Mouse (Mus musculus) G1E-ER4 (cell line): Measurements from ENCODE around the gene Idi1. TPM values are rescaled to one million over a fixed set of nuclear protein-coding genes. Genes with fewer than 3 reads are reported as not detected.

Experiments used
- GATA1 ChIP-seq: IDR thresholded peaks from one replicate; pipeline ENCODE4 v1.8.0; 2012; ENCODE audit warnings: low read length, inconsistent platforms
- polyA plus RNA-seq: library from polyadenylated mRNA; stranded (reverse); fragments of >175 nt; gene quantifications from 2 replicates; pipeline ENCODE4 v1.2.3, GENCODE M21; 2012

Gene Idi1
- polyA plus RNA-seq, 1 experiment, result 21.1 TPM

- no peak for TF ChIP-seq GATA1
Observed at GRCm38 (mm10) chr13:8870510-8871313, 14.6 kb upstream of the Idi1 start.

GRCm38 (mm10) chr13:8871314-8871962 is 13.9 kb upstream of the Idi1 start, which contains the start of gene Wdr37:
TSS of gene Wdr37 (minus strand) at chr13:8871909.
- peak; percentile 80 for TF ChIP-seq GATA1

- TF ChIP-seq GATA1, result no peak
Observed at GRCm38 (mm10) chr13:8873776-8874175, 11.5 kb upstream of the Idi1 start.

- no peak for TF ChIP-seq GATA1
Observed at GRCm38 (mm10) chr13:8881611-8882010, 3.7 kb upstream of the Idi1 start.

- TF ChIP-seq GATA1, result no peak
Observed at GRCm38 (mm10) chr13:8886185-8886560, 872 bp downstream of the Idi1 start.

- no peak for TF ChIP-seq GATA1
Observed at GRCm38 (mm10) chr13:8888603-8889002, 3.3 kb downstream of the Idi1 start.

- no peak for TF ChIP-seq GATA1
Observed at GRCm38 (mm10) chr13:8933499-8933898, 48.2 kb downstream of the Idi1 start.

Other genes with a start within 250 kb of the Idi1 start
- 1.5 and 13.0 TPM in 2 replicates for gene Wdr37, start 13.6 kb upstream of the Idi1 start, polyA plus RNA-seq
- not detected in 2 replicates for gene Gm9745, start 62.7 kb downstream of the Idi1 start, polyA plus RNA-seq
- gene Idi2, start 67.4 kb downstream of the Idi1 start, polyA plus RNA-seq, result 0.02 and 0.04 TPM in 2 replicates
- 2.1 and 3.6 TPM in 2 replicates for gene Gtpbp4, start 110.6 kb downstream of the Idi1 start, polyA plus RNA-seq
- 50.6 and 52.1 TPM in 2 replicates for gene Larp4b, start 208.4 kb downstream of the Idi1 start, polyA plus RNA-seq